In the genomic region with DNA sequence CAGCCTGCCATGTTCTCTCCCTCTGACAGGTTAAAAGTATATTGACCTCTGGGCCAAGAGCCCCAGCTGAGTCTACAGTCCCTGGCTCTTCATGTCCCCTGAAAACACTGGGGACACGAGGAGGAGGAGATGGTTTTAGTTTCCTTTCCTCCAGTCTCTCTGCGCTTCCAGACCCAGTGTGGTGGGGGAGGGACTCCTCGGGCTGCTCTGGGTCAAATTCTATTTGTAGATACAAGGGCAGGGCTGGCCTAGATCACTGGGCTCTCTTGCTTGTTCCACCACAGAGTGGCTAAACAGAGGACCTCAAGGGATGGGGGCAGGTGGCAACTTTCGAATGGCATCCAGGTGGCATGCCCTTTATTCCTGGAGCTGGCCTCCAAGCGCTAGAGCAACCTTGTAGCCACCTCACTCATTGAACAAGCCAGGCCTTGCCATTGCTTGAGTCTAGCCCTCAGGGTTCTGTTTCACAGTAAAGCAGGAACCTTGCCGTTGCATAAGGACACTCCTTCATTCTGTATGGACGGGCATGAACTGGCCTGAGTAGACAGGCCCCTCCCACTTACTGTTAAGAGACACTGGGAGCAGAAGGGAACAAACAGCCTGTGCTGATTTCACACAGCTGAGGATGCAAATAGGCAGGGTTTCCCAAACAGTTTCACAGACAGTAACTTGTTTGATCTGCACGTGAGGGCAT, we compare ENCODE assay signal across 14 mouse cellular contexts. TPM values are rescaled to one million over a fixed set of nuclear protein-coding genes. Genes with fewer than 3 reads are reported as not detected.
DNase-seq lines count a peak whose midpoint lies in the region; ATAC-seq and TF ChIP-seq lines count a peak whose summit lies in the region.
"Had no signal": no experiment of that assay in that cellular context is flagged by ENCODE, and none has a peak within 500 bp of the region (broad histone marks: within the 10 kb centered on the region; RNA-seq: fewer than 3 reads in every experiment).

No protein-coding gene starts in this region.

- H3K27ac ChIP-seq in midbrain, embryonic 14.5 days (replicated peaks; ENCODE audit: low read depth, low read length), result no peak overlapping the region
- H3K27ac ChIP-seq in midbrain, postnatal 0 days (ENCODE audit: low read depth, low read length), result no peak overlapping the region
- H3K27ac ChIP-seq: hindbrain, postnatal 0 days had no signal

- WGBS in midbrain, embryonic 14.5 days, result 57% methylated on average over 8 of the region's 8 CpGs
- 52% methylated on average over 8 of the region's 8 CpGs for WGBS in midbrain, postnatal 0 days

- ATAC-seq in midbrain, embryonic 14.5 days (ENCODE audit: low FRiP score, low TSS enrichment), result no peak
- no peak for ATAC-seq in midbrain, postnatal 0 days (ENCODE audit: low FRiP score)
- ATAC-seq: hindbrain, postnatal 0 days had no signal

- no peak overlapping the region for H3K4me2 ChIP-seq in midbrain, embryonic 14.5 days (ENCODE audit: low read length)
- no peak overlapping the region for H3K4me2 ChIP-seq in midbrain, postnatal 0 days (ENCODE audit: low read depth, low read length, poor library complexity, severe bottlenecking)

- no peak overlapping the region for H3K9ac ChIP-seq in midbrain, embryonic 14.5 days (replicated peaks; ENCODE audit: low read length)
- H3K9ac ChIP-seq in midbrain, postnatal 0 days (replicated peaks; ENCODE audit: low read length, poor library complexity, severe bottlenecking), result no peak overlapping the region

- H3K9me3 ChIP-seq in midbrain, embryonic 14.5 days (ENCODE audit: control insufficient read depth, low read length), result no peaks in the 10 kb centered on the region
- H3K9me3 ChIP-seq in midbrain, postnatal 0 days (ENCODE audit: low read length), result no peaks in the 10 kb centered on the region

- no peak for TF ChIP-seq CTCF in midbrain, postnatal 0 days (IDR thresholded peaks at IDR 0.05)

- peaks cover 8% of the 10 kb centered on the region; the same call in 1 of the 2 replicates for H3K4me1 ChIP-seq in midbrain, embryonic 14.5 days (ENCODE audit: control insufficient read depth, insufficient read depth, low read length)
- H3K4me1 ChIP-seq in midbrain, postnatal 0 days (ENCODE audit: insufficient read depth, low read length), result no peaks in the 10 kb centered on the region

- DNase-seq in gastrocnemius, adult 8-10 months (ENCODE audit: low spot score in 2 of 2), result peak; percentile 45 to 47
- no peak for DNase-seq in gastrocnemius, postnatal 4 days (ENCODE audit: low spot score in 2 of 2)
- peak; percentile 14 for DNase-seq in midbrain, embryonic 14.5 days
- no peak for DNase-seq in midbrain, postnatal 0 days (ENCODE audit: low spot score)
- peak; percentile 73 for DNase-seq in kidney, adult 9 months
- DNase-seq in yolk sac, embryonic 10.5 days (ENCODE audit: low spot score), result peak; percentile 40
- DNase-seq in spleen, adult 12 weeks (ENCODE audit: low spot score), result no peak
- DNase-seq in frontal cortex, postnatal 10 days (ENCODE audit: low spot score in 2 of 2), result no peak
- DNase-seq: adrenal gland, postnatal 10 days; left cerebral cortex, postnatal 4 days; spleen, adult 18-20 months; thymus, adult 2 months had no signal

- H3K4me3 ChIP-seq in midbrain, embryonic 14.5 days (replicated peaks; ENCODE audit: low read depth, low read length), result no peak overlapping the region
- H3K4me3 ChIP-seq in midbrain, postnatal 0 days (ENCODE audit: low read depth, low read length), result no peak overlapping the region
- H3K4me3 ChIP-seq: erythroblast, embryonic 14.5 days had no signal

- H3K36me3 ChIP-seq in midbrain, embryonic 14.5 days (ENCODE audit: control insufficient read depth, insufficient read depth, low read length), result no peaks in the 10 kb centered on the region
- H3K36me3 ChIP-seq in midbrain, postnatal 0 days (ENCODE audit: insufficient read depth, low read length), result no peaks in the 10 kb centered on the region

- H3K27me3 ChIP-seq in midbrain, embryonic 14.5 days (ENCODE audit: control insufficient read depth, insufficient read depth, low read length), result peaks cover 23% of the 10 kb centered on the region
- peaks cover 9% of the 10 kb centered on the region for H3K27me3 ChIP-seq in midbrain, postnatal 0 days (ENCODE audit: insufficient read depth, low read length)

RNA-seq across cellular contexts. Expression of gene Slc16a9, which starts 2.0 kb away (rescaled TPM):
- 1 to 10 TPM; 3.4 to 8.4 (median 7.1) TPM for total RNA-seq in gastrocnemius, adult 8-10 months (2022)
- total RNA-seq in gastrocnemius, postnatal 4 days (2021), result 1 to 10 TPM; 3.2 to 3.7 TPM
- 0.81 and 1.1 TPM in 2 replicates for polyA plus RNA-seq in midbrain, embryonic 14.5 days (2014; fragmentation: Nextera tagmentation; extraction: Ambion mirVana)
- total RNA-seq in midbrain, postnatal 0 days (2014; rRNA removed), result 8.9 and 13.0 TPM in 2 replicates
- polyA plus RNA-seq in midbrain, postnatal 0 days (2015; fragmentation: Nextera tagmentation; extraction: Ambion mirVana), result 3.7 and 4.2 TPM in 2 replicates
- polyA plus RNA-seq: erythroblast, embryonic 14.5 days had no signal

RNA-seq across cellular contexts. Expression of gene Mrln, which starts 38.4 kb away (rescaled TPM):
- total RNA-seq in gastrocnemius, adult 8-10 months (2022), result 100 to 1,000 TPM; 225 to 294 (median 248) TPM
- total RNA-seq in gastrocnemius, postnatal 4 days (2021), result 100 to 1,000 TPM; 151 to 157 TPM
- polyA plus RNA-seq in midbrain, embryonic 14.5 days (2014; fragmentation: Nextera tagmentation; extraction: Ambion mirVana), result not detected in 2 replicates
- 1.9 TPM in 1 of 2 replicates, not detected in the other for total RNA-seq in midbrain, postnatal 0 days (2014; rRNA removed)
- 1.3 and 1.5 TPM in 2 replicates for polyA plus RNA-seq in midbrain, postnatal 0 days (2015; fragmentation: Nextera tagmentation; extraction: Ambion mirVana)
- polyA plus RNA-seq: erythroblast, embryonic 14.5 days had no signal

Comparison
In these comparisons a context has a peak if more than half of its experiments do, and no peak if none do; other contexts are left out.
1. DNase-seq: peak in gastrocnemius, adult 8-10 months (2 of 2), midbrain, embryonic 14.5 days (single experiment), kidney, adult 9 months (single experiment) and yolk sac, embryonic 10.5 days (single experiment); none in gastrocnemius, postnatal 4 days (0 of 2), midbrain, postnatal 0 days (single experiment), spleen, adult 12 weeks (single experiment) and frontal cortex, postnatal 10 days (0 of 2).
2. RNA of gene Mrln, which starts 38.4 kb away (total RNA-seq): 225 to 294 TPM in gastrocnemius, adult 8-10 months and 151 to 157 TPM in gastrocnemius, postnatal 4 days; 1.9 TPM in midbrain, postnatal 0 days; every median in the first group is over 10 times any median in the second.